Mouse (Mus musculus) adrenal gland, postnatal 10 days (tissue): ENCODE results near the gene Clip2. TPM values are rescaled to one million over a fixed set of nuclear protein-coding genes. Genes with fewer than 3 reads are reported as not detected.
A peak's percentile ranks its signal among the peaks of the same experiment; 100 is the strongest.

Experiments
- DNase-seq: peaks from one replicate; pipeline ENCODE4 v3.0.0; 2021; ENCODE audit warnings: mixed read lengths
- total RNA-seq, 2 experiments: library from RNA; stranded (reverse); gene quantifications; 2 replicates each; pipeline ENCODE4 v1.2.3; 2021

Clip2 gene
- total RNA-seq, 2 experiments from 2014 or later, result 21.8 to 24.1 TPM

DNA sequence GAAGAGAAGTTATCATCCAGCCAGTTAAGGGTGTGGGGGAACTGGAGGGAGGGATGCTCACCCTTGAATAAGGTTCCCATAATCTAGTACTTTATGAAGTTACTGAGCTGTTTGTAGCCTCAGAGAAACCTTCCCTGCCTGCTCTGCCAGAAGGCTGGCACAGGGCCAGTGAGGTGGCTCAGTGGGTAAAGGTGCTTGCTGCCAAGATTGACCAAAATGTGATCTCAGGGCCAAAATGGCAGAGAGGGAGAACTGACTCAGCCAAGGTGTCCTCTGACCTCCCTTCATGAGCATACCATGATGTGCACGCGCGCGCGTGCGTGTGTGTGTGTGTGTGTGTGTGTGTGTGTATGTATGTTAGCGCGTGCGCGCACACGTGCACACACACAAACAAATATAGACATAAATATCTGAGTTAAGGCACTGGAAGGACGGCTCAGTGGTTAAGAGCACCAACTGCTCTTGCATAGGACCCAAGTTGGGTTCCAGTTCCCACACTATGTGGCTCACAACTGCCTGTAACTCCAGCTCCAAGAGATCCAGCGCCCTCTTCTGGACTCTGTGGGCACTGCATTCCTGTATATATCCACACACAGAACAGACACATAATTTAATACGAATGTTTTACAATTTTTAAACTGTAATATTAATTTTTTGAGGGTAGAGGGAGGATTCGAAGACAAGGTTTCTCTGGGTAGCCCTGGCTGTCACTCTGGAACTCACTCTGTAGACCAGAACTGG lies 26.1 kb downstream of the Clip2 start:
- DNase-seq, result peak; percentile 39

- DNase-seq, result no peak
Observed at GRCm38 (mm10) chr5:134523728-134524127, 28.5 kb downstream of the Clip2 start.

- no peak for DNase-seq
Observed at GRCm38 (mm10) chr5:134522524-134522923, 29.7 kb downstream of the Clip2 start.

- DNase-seq, result no peak
Observed at GRCm38 (mm10) chr5:134521806-134522205, 30.4 kb downstream of the Clip2 start.

GRCm38 (mm10) chr5:134521131-134521530 lies 31.1 kb downstream of the Clip2 start:
- no peak for DNase-seq

GRCm38 (mm10) chr5:134520120-134520519 lies 32.1 kb downstream of the Clip2 start:
- no peak for DNase-seq

GRCm38 (mm10) chr5:134519471-134519870 lies 32.8 kb downstream of the Clip2 start:
- no peak for DNase-seq

DNA sequence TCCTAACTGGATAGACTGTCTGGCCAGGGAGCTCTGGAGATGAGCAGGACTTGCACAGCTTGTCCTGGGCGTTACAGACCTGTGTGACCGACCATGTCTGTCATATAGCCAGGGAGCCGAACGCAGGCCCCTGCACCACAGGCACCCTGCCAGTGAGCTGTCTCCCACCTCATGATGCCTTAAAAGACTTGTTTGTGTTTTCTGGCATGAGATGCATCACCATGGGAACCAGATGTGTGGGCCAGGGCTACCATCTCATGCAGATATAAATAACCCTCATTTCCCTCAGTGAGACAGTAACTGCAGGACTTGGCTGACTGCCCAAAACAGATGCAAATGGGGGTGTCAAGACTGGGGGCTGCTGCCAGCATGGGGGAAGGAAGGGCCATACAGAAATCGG lies 40.1 kb downstream of the Clip2 start:
- no peak for DNase-seq

DNA sequence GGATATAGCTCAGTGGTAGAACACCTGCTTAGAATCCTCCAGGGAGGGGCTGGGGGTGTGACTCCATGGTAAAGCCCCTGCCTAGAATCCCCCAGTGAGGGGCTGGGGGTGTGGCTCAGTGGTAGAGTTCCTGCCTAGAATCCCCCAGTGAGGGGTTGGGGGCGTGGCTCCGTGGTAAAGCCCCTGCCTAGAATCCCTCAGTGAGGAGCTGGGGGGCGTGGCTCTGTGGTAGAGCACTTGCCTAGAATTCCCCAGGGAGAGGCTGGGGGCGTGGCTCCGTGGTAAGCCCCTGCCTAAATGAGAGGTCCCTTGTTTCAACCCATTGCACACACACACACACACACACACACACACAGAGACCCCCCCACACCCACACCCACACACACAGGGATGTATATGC lies 42.0 kb downstream of the Clip2 start:
- no peak for DNase-seq

DNA sequence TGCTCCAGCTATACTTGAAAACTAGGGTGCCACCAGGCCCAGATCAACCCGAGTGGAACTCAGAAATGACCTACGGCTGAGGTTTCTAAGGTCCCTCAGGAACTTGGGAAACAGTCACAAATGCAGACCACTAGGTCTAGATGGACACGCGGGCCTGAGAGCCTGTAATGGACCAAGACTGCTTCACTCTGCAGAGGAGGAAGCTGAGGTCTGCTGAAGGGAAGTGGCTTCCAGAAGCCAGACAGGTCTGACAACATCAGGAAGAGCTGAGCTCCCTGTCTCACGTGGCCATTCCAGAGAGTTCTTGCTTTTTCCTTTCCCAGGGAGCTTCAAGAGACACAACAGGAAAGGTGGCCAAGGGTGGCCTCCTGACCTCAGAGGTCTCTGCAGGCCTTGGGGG lies 43.3 kb downstream of the Clip2 start:
- no peak for DNase-seq

- no peak for DNase-seq
Observed at GRCm38 (mm10) chr5:134507859-134508399, 44.3 kb downstream of the Clip2 start.

GRCm38 (mm10) chr5:134507307-134507706 lies 44.9 kb downstream of the Clip2 start:
- DNase-seq, result peak; percentile 85

GRCm38 (mm10) chr5:134505810-134506292 lies 46.4 kb downstream of the Clip2 start:
- DNase-seq, result no peak

DNA sequence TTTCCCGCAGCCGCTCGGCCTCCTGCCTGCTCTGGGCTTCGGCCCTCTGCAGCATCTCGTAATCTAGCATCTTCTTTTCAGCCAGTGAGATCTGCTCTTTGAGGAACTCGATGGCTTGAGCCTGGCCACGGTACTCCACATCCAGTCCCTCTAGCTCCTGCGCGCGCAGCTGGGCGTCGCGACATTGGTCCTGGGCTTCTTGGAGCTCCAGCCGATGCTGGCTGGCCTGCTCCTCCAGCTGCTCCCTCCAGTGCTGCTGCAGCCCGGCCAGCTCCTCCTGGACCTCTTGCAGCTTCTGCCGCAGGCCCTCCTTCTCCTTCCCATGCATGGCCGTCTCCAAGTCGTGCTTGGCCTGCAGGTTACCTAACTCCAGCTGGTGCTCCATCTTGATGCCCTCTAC lies 49.6 kb downstream of the Clip2 start:
- DNase-seq, result no peak

- DNase-seq, result no peak
Observed at GRCm38 (mm10) chr5:134501453-134501852, 50.8 kb downstream of the Clip2 start.

GRCm38 (mm10) chr5:134500681-134501080 lies 51.6 kb downstream of the Clip2 start:
- DNase-seq, result no peak

DNA sequence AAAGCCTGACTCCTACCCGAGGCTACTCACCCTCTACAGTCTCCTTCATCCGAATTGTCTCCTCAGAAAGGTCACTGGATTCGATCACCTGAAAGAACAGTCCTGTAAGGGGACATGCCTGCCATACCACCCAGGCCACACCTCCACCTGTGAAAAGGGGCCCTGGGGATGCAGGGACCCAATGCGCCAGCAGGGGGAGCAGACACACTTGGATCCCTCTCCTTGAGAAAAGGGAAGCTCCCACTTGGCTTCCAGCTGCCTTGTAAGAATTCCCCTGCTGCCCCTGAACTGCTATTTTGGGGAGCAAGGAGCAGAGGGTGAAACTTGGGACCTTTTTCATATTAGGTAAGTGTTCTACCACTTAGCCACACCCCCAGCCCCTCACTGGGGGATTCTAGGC lies 52.2 kb downstream of the Clip2 start:
- peak; percentile 74 for DNase-seq

GRCm38 (mm10) chr5:134497026-134497425 lies 55.2 kb downstream of the Clip2 start:
- no peak for DNase-seq

DNA sequence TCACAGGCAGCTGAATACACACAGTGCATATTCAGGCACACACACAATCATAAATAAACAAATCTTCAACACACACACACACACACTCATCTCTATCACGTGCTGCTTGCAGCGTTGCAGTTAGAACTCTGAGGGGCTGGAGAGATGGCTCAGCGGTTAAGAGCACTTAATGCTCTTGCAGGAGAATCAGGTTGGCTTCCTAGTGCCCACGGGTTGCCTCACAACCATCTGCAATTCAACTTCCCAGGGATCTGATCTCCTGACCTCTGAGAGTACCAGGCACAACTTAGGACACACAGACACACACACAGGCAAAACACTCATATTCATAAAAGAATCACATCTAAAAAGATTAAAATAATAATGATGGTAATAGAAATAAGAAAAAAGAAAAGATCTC lies 56.4 kb downstream of the Clip2 start:
- no peak for DNase-seq

DNA sequence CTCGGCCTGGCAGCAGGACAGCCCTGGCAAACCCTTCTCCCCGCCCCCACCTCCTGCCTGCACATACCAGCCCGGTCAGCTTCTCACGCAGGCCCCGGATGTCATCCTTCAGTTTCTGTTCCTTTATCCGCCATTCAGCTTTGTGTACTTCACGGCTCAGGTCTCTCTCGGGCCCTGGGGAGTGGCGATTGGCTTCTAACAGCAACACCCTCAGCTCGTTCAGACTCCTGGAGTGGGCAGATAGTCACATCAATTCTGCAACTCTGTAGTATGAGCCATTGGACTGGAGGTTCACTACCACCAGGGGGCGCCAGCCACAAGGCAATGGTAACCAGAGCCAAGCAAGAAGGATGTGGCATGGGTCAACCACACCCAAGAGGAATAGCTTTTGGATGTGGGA lies 58.1 kb downstream of the Clip2 start:
- DNase-seq, result peak; percentile 95

- no peak for DNase-seq
Observed at GRCm38 (mm10) chr5:134492956-134493355, 59.3 kb downstream of the Clip2 start.

DNA sequence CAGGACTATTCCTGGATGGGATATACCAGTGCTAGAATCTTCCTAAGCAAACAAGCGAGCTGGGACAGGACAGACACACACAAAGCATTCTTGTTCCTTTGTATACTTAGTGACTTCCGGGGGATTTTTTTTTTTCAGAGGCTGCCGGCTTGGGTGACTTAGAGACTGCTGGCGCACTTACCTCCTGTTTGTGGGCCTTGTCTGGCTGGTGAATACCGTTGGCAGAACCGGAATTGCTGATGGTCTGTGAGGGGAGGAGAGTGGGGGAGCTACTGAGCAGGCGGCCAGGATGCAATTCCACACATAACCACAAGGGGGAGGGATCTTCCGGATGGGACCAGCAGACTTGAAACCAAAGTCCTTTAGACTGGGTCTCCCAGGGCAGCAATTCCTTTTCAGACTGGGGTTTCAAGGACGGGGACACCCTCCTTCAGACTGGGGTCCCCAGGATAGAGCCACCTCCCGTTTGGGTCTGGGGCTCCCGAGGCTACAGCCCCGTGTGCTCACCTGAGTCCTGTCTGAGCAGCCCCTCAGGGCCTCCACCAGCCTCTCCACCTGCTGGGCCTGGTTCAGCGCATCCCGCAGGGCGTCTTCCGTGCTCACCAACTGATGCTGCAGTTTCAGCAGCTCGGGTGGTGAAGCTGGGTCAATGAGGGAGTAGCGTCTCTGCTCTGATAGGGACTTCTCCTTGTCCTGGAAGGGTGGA lies 60.4 kb downstream of the Clip2 start:
- peak; percentile 91 for DNase-seq

- no peak for DNase-seq
Observed at GRCm38 (mm10) chr5:134491206-134491605, 61.0 kb downstream of the Clip2 start.
